Mouse (Mus musculus) ovary, postnatal 10 days (tissue): Measurements from ENCODE around the gene Hist1h4i.
"Not testable (repeated sequence)": the region's sequence is repeated elsewhere in the genome, so short reads cannot be mapped to it uniquely, and the experiment has no call there.

ENCODE experiments used
- DNase-seq: peaks from one replicate; pipeline ENCODE4 v3.0.0; 2022; ENCODE audit warnings: low spot score

Gene Hist1h4i

GRCm38 (mm10) chr13:22041142-22041536 lies at the start of gene Hist1h4i:
Gene Hist1h4i, minus strand, starts transcription at chr13:22041362.
- DNase-seq = peak; percentile 99

GRCm38 (mm10) chr13:22084140-22084539 lies 43.0 kb upstream of the Hist1h4i start, which contains the start of gene Vmn1r188:
Gene Vmn1r188, plus strand, starts transcription at chr13:22084440.
- not testable (repeated sequence) for DNase-seq

DNA sequence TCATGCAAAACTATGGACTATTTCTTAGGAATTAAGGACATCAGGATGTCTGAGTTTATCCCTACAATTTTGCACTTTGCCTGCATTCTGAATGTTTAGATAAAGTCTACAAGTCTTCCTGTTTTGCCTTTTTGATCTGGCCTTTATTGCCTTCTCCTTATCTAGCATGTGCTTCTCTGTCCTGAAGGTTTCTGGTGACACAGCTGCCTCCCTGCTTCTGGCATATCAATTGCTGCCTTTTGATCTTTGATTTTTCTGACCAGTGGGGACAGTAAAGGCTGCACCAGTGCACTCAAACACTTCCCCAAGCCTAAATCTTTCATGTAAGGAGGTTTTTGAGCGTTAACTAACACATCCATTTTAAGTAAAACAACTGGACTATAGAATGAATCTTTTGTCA lies 22.3 kb upstream of the Hist1h4i start:
- no peak for DNase-seq

DNA sequence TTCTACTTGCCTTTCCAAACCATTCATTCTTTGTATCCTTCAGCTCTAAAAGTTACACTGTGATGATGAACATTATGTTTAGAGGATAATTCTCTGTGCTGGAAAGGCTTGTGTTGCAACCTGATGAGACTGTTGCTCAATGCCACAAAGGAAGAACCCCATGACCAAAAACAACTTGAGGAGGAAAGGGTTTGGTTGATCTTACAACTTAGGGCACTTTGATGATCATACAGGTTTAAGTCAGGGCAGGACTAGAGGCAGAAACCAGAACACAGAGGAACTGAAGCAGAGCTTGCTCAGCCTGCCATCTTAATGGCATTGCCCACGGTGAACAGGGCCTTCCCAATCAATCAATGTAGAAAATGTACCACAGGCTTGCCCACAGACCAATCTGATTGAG lies 20.3 kb upstream of the Hist1h4i start:
- DNase-seq = no peak

GRCm38 (mm10) chr13:22053754-22054153 lies 12.6 kb upstream of the Hist1h4i start:
- DNase-seq = no peak

- DNase-seq = no peak
Measured at GRCm38 (mm10) chr13:22051523-22051859, 10.3 kb upstream of the Hist1h4i start.

- peak; percentile 69 for DNase-seq
Measured at GRCm38 (mm10) chr13:22050591-22051522, 9.7 kb upstream of the Hist1h4i start.

GRCm38 (mm10) chr13:22049737-22050440 lies 8.7 kb upstream of the Hist1h4i start:
- no peak for DNase-seq

DNA sequence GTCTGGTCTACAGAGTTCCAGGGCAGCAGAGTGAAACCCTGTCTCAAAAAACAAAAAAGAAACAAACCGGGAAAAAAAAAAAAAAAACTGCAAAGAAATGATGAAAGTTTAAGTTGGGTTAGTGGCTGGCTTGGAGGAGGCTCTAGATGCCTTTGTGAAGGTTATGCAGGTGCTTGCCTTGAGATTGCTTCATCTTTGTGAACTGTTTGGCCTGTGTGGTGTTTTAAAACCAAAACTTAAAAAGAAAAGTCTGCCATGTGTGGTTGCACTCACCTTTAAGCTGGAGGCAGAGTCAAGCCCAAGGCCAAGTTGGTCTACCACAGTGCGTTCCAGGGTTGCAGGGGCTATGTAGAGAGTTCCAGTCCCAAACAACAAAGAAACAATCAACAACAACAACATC lies 7.9 kb upstream of the Hist1h4i start:
- no peak for DNase-seq

DNA sequence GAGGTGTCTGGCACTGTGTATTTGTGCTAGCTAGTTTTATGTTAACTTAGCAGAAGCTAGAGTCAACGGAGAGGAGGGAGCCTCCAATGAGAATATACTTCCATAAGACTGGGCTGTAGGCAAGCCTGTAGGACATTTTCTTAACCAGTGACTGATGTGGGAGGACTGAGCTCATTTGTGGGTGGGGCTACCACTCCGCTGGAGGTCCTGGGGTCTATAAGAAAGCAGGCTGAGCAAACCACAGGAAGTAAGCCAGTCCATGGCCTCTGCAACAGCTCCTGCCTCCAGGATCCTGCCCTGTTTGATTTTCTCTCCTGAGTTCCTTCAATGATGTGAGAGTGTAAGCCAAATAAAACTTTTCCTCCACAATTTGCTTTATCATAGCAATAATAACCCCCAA lies 4.1 kb upstream of the Hist1h4i start:
- DNase-seq = no peak

- DNase-seq = no peak
Measured at GRCm38 (mm10) chr13:22044432-22045155, 3.4 kb upstream of the Hist1h4i start.

DNA sequence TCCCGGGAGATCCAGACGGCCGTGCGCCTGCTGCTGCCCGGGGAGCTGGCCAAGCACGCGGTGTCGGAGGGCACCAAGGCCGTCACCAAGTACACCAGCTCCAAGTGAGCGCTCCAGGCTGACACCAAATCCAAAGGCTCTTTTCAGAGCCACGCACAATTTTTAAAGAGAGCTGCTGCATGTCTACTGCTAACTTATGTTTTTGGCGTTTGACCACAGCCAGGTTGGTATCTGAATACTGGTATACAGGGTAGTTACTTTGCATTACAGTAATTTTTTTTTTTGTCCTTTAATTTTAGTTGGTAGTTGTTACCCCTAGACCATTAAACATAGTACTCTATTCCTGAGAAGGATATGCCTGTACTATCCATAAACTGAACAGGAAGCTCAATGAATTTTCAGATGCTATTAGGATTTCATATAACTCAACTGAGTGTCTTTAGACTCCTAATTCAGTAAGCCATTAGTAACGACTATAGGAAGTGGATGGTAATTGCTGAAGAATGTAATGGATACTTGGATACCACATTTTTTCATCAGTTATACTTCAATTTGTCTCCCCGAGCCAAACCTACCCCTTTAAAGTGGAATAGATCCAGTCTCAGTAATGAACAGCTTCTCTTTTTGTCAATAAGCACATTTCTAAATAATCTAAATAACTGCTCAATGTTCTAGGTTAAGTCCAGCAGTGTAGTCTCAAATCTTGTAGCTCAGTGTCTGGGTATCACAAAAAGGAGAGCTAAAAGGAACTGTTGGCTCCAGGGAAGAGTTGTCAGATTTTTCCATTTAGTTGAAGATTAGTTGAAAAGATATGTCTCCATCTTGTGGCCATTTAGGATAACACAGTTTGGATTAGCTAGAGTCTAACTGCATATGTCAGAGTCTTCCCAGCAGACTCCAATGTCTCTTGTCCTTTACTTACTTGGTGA lies 2.6 kb upstream of the Hist1h4i start:
- no peak for DNase-seq

DNA sequence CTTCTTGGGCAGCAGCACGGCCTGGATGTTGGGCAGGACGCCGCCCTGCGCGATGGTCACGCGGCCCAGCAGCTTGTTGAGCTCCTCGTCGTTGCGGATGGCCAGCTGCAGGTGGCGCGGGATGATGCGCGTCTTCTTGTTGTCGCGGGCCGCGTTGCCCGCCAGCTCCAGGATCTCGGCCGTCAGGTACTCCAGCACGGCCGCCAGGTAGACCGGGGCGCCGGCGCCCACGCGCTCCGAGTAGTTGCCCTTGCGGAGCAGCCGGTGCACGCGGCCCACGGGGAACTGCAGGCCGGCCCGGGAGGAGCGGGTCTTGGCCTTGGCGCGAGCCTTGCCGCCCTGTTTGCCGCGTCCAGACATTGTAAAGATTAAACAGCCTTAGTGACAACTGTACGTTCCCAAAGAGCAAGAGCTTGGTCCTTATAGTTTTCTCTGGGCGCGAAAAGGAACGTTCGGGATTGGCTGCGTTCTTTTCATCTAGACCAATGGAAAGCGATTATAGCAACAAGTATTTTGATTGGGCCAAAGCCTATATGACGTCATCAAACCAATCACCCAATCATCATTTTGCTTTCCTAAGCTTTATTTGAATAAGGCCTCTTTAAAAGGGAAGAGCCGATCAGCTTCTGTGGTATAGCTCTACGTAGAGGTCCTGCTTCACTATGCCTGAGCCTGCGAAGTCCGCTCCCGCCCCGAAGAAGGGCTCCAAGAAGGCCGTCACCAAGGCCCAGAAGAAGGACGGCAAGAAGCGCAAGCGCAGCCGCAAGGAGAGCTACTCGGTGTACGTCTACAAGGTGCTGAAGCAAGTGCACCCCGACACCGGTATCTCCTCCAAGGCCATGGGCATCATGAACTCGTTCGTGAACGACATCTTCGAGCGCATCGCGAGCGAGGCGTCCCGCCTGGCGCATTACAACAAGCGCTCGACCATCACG lies 1.7 kb upstream of the Hist1h4i start, which contains the start of the genes Hist1h2ag and Hist1h2bj:
Gene Hist1h2ag (minus strand): TSS at position 377 of the 935 bp plus-strand sequence.
Gene Hist1h2bj (plus strand): TSS at position 647 of the 935 bp plus-strand sequence.
- peak; percentile 67 for DNase-seq

GRCm38 (mm10) chr13:22041651-22042567 lies 747 bp upstream of the Hist1h4i start:
- no peak for DNase-seq

- DNase-seq = no peak
Measured at GRCm38 (mm10) chr13:22040464-22041141, 559 bp downstream of the Hist1h4i start.

DNA sequence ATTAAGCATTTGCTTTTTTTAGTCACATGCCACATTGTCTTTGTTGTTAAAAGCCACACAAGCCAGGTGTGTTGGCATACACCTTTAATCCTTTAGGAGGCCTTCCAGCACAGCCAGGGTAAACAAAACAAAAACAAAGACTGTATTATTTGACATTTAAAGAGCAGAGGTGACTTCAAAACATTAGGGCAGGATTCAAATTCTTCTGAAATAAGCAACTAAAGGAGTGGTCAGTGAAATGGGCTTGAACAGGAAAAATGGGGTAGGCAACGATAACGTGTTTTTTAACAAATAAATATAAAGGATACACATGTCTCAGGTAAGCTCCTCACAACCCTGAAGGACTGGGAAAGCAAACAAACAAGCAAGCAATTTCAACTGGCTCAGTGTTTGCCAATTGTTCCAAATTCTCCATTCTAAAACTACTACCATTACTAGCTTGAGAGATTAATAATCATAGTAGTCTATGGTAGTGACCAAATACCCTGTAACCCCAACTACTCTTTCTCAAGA lies 1.2 kb downstream of the Hist1h4i start:
- no peak for DNase-seq

GRCm38 (mm10) chr13:22039364-22039763 lies 1.8 kb downstream of the Hist1h4i start:
- no peak for DNase-seq

DNA sequence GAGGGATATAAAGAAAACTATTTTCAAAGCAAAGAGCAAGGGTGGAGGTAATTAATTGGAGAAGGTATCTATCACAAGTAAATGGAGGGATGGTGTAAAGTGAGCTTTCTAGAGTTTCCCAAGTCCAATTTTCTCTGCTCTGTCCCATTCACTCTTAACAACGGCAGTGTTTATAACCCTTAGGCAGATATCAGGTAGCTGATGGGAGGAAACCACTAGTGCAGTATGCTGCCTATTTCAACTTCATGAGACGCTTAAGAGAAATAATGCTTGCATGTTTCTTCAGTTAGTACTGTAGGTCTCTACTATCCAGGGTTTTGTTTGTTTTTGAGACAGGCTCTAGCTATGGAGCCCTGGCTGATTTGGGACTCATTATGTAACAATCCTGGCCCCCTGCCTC lies 3.7 kb downstream of the Hist1h4i start:
- DNase-seq = no peak
